Mouse (Mus musculus) lung, adult 2 months (tissue): ENCODE measurements around the gene Emsy. TPM values are rescaled to one million over a fixed set of nuclear protein-coding genes. Genes with fewer than 3 reads are reported as not detected.

Source experiments
- DNase-seq: peaks from one replicate; pipeline ENCODE4 v3.0.0; 2022
- H3K4me1 ChIP-seq: fragments of 200-500 bp; 2 replicates; pipeline ENCODE4 v1.6.1; 2011; ENCODE audit warnings: low read length; ENCODE audit not compliant: control insufficient read depth, insufficient read depth
- H3K4me3 ChIP-seq: fragments of 200-500 bp; replicated peaks from 2 replicates; pipeline ENCODE3; 2011; ENCODE audit warnings: low read depth, mild to moderate bottlenecking, control low read depth, low read length; ENCODE audit errors: extremely low read depth
- CTCF ChIP-seq: fragments of 200-500 bp; IDR thresholded peaks from 2 replicates; pipeline ENCODE4 v1.5.1; 2011; ENCODE audit warnings: mild to moderate bottlenecking, low read length, control low read depth; ENCODE audit not compliant: insufficient read depth
- POLR2A ChIP-seq: fragments of 200-500 bp; IDR thresholded peaks from 2 replicates; pipeline ENCODE4 v1.6.1; 2011; ENCODE audit warnings: low read depth, mild to moderate bottlenecking, control low read depth, low read length, borderline replicate concordance; ENCODE audit errors: extremely low read depth
- WGBS: fragments of 180-500 bp; shearing (Covaris S2); methylation state at CpG from one replicate; pipeline ENCODE4 v1.1.7; 2018; 5-methylcytosine and 5-hydroxymethylcytosine counted together
- polyA plus RNA-seq: library from polyadenylated mRNA; depleted of rRNA; stranded (reverse); fragments of >200 nt; gene quantifications from 2 replicates; pipeline ENCODE4 v1.2.3, GENCODE M21; 2012; rRNA removed

Gene Emsy
- 18.9 and 20.2 TPM in 2 replicates for polyA plus RNA-seq

DNA sequence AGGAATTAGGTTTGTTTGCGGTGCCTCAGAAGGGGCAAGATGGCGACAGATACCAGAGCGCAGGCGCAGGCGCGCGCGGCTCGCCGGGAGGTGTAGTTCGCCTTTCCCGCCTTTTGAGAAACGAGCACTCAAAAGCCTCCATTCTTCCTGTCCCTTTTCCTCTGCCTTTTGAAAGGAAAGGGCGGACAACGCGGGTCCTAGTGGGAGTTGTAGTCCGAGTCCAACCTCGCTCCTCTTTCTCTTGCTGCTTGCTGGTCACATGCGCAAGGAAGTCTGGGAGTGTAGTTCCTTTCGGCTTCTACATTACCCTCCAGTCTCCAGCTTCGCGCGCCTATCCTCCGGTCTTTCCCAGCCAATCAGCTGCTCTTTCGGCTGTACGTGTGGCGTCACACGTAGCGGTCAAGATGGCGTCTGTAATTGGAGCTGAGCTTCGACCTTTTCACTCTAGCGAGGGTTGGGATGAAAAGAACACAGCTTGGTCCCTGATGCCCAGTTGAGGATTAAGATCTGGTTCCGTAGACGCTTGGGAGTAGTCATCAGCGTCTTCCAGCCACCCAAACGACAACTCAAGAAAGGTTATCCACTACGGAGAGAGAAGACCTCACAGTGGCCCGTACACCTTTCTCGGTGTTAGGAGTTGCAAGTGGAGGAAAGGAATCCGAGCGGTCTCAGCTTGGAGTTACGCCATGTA, at the start of gene Emsy:
Gene Emsy, minus strand, starts transcription at position 253 of the 691 bp plus-strand sequence.
- WGBS = under 1% methylated on average over 42 of the region's 42 CpGs
- DNase-seq = peak; percentile 90
- H3K4me1 ChIP-seq = peaks cover 2% of the 10 kb centered on the region; the same call in 1 of the 2 replicates
- TF ChIP-seq CTCF = no peak
- TF ChIP-seq POLR2A = peak; percentile 93; the same call in 1 of the 2 replicates
- H3K4me3 ChIP-seq = peak within 1 kb of the TSS; percentile 81

DNA sequence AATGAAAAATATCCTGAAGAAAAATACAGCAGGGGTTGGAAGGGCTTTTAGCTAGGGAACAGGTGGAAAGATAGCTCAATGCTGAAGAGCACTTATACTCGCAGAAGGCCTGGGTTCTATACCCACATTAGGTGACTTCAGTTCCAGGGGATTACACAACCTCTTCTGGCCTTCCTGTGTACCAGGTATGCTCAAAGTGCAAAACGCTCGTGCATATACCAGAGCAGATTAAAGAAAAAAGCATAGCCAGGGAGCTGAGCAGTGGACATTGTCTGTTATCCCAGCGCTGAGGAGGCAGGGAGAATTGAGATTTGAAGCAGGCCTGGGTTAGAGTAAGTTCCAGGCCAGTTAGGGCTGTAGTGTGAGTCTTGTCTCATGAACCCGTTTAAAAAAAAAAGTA, 47.7 kb upstream of the Emsy start:
- TF ChIP-seq POLR2A = no peak
- 36% methylated on average over 5 of the region's 5 CpGs for WGBS
- no peak overlapping the region for H3K4me3 ChIP-seq
- peaks cover 7% of the 10 kb centered on the region for H3K4me1 ChIP-seq
- no peak for DNase-seq

DNA sequence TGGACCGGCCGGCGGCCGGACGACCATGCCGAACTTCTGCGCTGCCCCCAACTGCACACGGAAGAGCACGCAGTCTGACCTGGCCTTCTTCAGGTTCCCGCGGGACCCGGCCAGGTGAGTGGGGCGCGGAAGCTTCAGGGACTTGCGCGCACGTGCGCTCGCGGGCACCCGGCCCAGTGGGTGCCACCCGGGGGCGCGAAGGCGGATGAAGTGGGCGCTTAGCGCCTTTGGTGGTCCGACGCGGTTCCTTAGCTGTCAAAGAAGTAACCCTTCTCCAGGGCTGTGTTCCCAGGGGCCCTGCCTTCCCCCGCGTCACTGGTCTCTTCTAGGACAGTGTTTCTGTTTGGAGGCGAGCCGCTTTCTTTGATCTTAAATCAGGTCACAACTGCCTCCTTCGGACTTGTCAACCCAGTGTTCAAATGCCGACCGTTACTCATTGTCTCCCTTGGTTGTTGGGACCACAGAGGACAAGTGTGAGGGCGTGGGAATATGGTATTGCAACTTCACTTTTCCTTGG, 46.8 kb upstream of the Emsy start:
- H3K4me3 ChIP-seq = peak overlapping the region; percentile 74
- H3K4me1 ChIP-seq = peaks cover 7% of the 10 kb centered on the region
- peak; percentile 46 for DNase-seq
- 0% methylated on average over 35 of the region's 38 CpGs for WGBS
- TF ChIP-seq POLR2A (no peak), CTCF (no peak)

DNA sequence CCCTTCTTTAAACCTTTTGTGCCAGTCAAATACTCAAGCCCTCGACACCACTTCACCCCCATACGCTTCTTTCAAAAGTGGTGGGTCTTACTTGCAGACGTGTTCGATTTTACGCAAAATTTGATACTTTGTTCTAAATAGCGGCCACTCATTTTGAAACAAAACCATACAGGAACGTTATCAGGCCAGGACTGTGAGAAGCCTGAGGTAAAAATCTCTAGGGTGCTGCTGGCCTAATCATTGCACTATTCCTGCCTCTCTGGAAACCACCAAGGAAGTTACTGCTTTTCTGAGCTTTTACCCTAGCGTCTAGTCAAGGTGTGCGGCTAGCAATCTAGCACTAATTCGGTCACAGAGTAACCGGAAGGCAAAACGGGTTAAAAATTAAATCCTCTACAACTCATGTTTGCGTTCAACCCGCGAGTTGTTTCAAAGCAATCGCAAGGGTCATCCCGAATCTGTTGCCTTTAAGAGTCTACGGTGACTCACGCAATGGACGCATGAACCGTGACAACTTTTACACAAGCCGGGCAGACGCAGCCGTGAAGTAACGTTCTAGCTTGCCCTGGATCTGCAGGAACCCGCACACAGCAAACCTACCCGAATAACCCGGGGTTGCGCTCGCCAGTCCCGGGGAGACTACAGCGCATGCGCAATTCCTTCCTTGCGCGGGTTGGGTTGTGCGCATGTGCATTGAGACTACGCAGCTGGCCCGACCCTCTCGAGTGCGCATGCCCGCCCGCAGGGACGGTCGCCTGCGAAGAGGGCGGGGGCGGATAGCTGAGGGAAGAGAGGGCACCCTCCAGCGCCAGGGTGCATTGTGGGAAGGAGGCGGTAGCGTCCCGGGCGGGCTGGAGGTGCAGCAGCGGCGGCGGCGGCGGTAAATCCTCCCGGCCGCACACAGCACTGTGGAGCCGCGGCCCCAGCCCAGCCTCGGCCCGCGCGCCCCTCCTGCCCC, 46.0 kb upstream of the Emsy start, which contains the start of gene Thap12:
Gene Thap12, plus strand, starts transcription at position 821 of the 958 bp plus-strand sequence.
- TF ChIP-seq POLR2A (peak; percentile 95), CTCF (0 out of 2 replicates have a peak, but pooled peaks have one; percentile 5)
- DNase-seq = peak; percentile 97
- Histone ChIP-seq H3K4me1 (peaks cover 7% of the 10 kb centered on the region), H3K4me3 (peak within 1 kb of the TSS; percentile 76)
- 2% methylated on average over 62 of the region's 65 CpGs for WGBS

DNA sequence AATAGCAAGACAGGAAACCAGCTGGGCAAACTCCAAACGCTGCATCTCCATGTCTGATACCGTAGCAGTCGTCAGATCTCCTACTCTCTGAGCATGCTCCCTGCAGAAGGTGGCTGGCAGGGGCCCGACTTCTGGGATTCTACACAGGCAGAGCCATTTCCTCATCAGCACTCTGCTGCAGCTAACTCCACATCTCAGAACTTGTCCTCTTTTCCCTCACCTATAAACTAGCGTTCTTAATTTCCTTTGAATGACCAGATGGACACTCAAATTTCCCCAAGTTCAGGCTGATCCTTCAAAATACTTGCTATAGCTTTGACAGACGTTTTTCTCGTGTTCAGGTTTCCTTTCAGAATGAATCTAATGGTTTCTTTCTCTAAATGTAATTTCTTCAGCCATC, 45.2 kb upstream of the Emsy start:
- WGBS = 9% methylated on average over 7 of the region's 7 CpGs
- no peak for DNase-seq
- peaks cover 7% of the 10 kb centered on the region for H3K4me1 ChIP-seq
- peak overlapping the region; percentile 9 for H3K4me3 ChIP-seq
- no peak for TF ChIP-seq CTCF
- TF ChIP-seq POLR2A = no peak

DNA sequence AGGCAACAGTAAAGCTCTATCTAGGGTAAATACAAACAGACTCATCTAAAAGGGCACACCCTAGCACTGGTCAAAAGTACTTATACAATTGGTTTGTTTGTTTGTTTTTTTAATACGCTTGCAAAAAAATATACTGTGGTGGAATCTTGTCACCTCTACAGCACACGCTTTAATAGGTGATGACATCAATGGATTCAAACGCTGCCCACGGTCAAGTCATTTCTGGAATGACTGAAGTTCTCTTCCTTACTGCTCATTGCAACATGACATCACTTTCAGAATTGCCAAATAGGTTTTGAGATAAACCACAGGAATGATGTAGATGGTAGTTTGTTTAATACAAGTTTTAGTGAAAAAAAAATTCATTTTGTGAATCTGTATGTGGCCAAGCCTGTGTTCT, 42.0 kb upstream of the Emsy start:
- 84% methylated on average over 4 of the region's 4 CpGs for WGBS
- TF ChIP-seq CTCF (no peak), POLR2A (no peak)
- H3K4me1 ChIP-seq = peaks cover 2% of the 10 kb centered on the region

DNA sequence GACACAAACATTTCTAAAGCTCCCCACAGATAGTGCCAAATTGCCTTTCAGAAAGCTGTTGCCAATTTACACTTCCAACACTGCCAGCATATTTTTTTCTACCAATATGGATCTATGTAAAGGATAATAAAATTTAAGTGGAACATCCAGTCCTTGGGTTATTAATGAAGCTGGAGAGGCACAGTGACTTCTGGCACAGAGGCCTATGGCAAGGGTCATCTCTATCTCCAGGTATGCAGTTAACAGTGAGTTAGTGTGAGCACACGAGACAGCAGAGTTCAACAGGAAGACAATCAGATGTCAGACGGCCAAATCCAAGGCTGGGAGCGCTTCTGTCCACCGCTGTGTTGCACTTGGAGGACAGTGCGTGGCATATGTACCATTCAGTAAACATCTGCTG, 41.5 kb upstream of the Emsy start:
- WGBS = 61% methylated on average over 5 of the region's 5 CpGs
- TF ChIP-seq CTCF = no peak
- no peak for TF ChIP-seq POLR2A
- Histone ChIP-seq H3K4me3 (no peak overlapping the region), H3K4me1 (peaks cover 2% of the 10 kb centered on the region)
- DNase-seq = no peak

More for the DNA sequence above, 42.0 kb upstream of the Emsy start:
- H3K4me3 ChIP-seq = no peak overlapping the region
- no peak for DNase-seq

DNA sequence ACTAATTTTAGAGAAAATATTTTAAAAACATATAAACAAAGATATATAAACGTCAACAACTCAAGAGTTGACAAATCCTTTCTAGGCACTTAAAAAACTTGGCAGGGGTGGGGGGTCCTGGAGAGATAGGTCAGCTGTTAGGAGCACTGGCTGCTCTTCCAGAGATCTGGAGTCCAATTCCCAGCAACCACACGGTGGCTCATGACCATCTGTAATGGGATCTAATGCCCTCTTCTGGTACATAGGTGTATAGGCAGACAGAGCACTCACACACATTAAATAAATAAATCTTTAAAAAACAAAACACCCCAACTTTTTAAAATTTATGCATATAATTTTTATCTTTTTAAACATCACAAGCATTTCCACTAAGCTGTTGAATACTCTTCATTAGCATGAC, 40.9 kb upstream of the Emsy start:
- Histone ChIP-seq H3K4me3 (no peak overlapping the region), H3K4me1 (peaks cover 2% of the 10 kb centered on the region)
- DNase-seq = no peak
- WGBS = 16% methylated on average over 2 of the region's 2 CpGs
- TF ChIP-seq CTCF (0 out of 2 replicates have a peak, but pooled peaks have one; percentile 15), POLR2A (no peak)

DNA sequence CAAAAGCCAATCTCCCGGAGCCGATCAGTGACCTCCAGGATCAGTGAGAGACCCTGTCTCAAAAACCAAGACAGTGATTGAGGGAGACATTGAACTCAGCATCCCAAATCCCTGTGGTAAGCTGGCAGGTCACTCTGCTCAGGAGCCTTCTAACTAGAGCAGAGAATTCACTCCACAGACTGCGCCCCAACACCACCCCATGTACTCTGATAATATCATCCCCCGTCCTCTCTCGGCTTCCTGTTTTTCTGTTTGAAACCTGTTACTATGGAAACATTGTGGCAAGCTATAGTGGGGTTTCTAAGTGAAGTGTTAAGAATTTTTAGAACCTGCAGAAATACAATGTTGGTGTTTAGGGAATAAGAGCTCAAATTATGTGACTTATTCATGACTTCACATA, 37.5 kb upstream of the Emsy start:
- no peak for DNase-seq
- TF ChIP-seq CTCF (no peak), POLR2A (no peak)
- Histone ChIP-seq H3K4me1 (no peaks in the 10 kb centered on the region), H3K4me3 (no peak overlapping the region)
- 48% methylated on average over 5 of the region's 5 CpGs for WGBS
